Mouse (Mus musculus) heart, postnatal 10 days (tissue): ENCODE measurements around the gene Cnih3. TPM values are rescaled to one million over a fixed set of nuclear protein-coding genes. Genes with fewer than 3 reads are reported as not detected.

Experiments used
- DNase-seq, 2 experiments: peaks; one replicate each; pipeline ENCODE4 v3.0.0; 2021
- intact Hi-C: fragments of 180-260 bp; cut with DNase I; formaldehyde crosslinking; loops from one replicate; pipeline ENCODE4 v1.15.1; 2025
- total RNA-seq, 2 experiments: library from RNA; stranded (reverse); gene quantifications; 2 replicates each; pipeline ENCODE4 v1.2.3; 2021

The Cnih3 gene
- not detected for total RNA-seq

- peak; percentile 50 to 58 for DNase-seq
- intact Hi-C loops: no loop called here
These were observed at the start of gene Cnih3 for GRCm38 (mm10) chr1:181352367-181353199. Gene Cnih3, plus strand, starts transcription at chr1:181352628.

DNA sequence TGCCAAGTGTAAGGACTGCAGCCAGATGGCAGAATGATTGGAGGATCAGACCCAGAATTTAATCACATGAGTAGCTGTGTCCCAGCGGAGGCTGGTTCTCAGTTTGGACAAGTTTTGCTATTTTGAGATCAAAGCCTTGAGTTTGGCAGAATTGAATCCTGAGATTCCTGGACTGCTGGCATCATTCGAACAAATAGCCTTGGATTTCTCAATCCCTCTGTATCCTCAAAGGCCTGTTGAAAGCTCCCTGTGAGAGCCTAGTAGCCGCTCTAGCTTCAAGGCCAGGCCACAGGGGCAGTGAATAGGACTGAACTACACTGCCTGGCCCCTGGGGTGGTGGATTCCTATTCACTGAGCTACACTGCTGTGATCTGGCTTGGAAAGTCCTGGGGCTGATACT is 44.4 kb upstream of the Cnih3 start:
- intact Hi-C loops: no loop called here
- no peak for DNase-seq

- intact Hi-C loops: no loop called here
- DNase-seq: no peak
These were observed 41.7 kb upstream of the Cnih3 start for GRCm38 (mm10) chr1:181310712-181311111.

DNA sequence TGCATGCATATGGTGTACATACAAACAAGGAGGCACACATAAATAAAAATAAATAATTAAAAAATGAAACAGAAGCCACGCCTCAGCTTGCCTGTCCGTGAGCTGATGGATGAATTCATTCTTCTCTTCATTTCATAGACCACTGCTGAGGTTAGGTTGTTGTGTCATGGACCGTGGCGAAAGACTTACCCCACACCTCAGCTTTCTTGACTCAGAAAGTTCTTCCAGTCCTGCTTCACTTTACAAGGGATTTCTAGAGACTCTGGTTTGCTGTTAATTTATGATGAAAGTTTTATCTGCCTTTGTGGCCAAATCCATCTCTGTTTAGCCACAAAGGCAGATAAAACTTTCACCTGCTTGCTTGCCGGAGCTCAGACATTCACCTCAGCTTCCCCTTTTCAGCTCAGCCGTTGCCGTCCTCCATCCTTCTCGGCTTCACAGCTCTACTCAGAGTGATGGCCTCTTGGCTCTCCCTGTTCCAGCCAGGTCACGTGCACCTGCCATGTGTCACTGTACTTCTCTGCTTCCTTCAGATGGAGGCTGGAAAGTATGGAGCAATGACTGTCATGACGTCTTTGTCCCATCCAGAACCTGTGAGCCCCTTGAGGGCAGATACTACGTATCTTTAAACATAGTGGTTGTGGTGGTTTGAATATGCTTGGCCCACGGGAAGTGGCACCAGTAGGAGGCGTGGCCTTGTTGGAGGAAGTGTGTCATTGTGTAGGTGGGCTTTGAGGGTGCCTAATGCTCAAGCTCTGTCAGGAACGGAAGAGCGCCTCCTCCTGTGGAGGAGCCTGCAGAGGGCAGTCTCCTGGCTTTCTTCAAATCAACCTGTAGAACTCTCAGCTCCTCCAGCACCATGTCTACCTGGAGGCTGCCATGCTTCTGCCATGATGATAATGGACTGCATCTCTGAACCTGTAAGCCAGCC is 40.0 kb upstream of the Cnih3 start:
- intact Hi-C loops: no loop called here
- DNase-seq: no peak

GRCm38 (mm10) chr1:181313046-181313415 is 39.4 kb upstream of the Cnih3 start:
- no peak for DNase-seq
- intact Hi-C loops: no loop called here

GRCm38 (mm10) chr1:181314301-181314700 is 38.1 kb upstream of the Cnih3 start:
- no peak for DNase-seq
- intact Hi-C loops: no loop called here

DNA sequence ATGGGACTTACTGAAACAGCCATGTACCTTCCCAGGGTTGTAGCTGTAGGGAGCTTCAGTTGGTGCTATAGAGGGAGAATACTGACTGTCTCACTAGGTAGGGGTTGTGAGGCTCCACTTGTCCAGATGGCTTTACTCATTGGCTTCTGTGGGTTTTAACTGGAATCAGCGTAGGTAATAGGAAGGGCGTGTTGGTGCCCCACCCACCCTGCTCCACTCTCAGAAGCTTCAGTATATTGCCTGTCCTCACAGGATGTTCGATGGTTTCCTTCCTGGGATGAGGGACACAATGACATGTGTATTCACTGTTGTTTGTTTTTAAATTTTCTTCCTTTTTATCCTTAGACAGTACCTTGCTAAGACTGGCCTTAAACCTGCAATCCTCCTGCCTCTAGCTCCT is 37.1 kb upstream of the Cnih3 start:
- no peak for DNase-seq
- intact Hi-C loops: no loop called here

- DNase-seq: no peak
- intact Hi-C loops: no loop called here
These were observed 35.9 kb upstream of the Cnih3 start for GRCm38 (mm10) chr1:181316571-181316970.

- no peak for DNase-seq
- intact Hi-C loops: no loop called here
These were observed 33.0 kb upstream of the Cnih3 start for GRCm38 (mm10) chr1:181319466-181319865.

GRCm38 (mm10) chr1:181321149-181321548 is 31.3 kb upstream of the Cnih3 start:
- intact Hi-C loops: no loop called here

GRCm38 (mm10) chr1:181323134-181323533 is 29.3 kb upstream of the Cnih3 start:
- intact Hi-C loops: no loop called here
- DNase-seq: no peak

More at GRCm38 (mm10) chr1:181321149-181321548, 31.3 kb upstream of the Cnih3 start:
- no peak for DNase-seq

DNA sequence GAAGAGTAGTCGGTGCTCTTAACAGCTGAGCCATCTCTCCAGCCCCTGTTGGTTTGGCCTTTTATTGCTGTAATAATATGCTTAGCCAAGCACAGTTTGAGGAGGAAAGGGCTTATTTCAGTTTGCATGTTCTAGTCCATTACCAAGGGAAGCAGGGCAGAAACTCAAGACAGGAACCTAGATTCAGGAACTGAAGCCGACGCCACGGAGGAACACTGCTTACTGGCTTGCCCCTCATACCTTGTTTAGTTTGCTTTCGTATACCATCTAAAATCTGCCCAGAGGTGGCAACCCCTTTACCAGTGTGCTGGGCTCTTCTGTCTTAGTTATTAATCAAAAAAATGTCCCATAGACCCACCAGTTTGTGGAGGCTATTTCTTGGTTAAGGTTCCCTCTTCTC is 25.3 kb upstream of the Cnih3 start:
- no peak for DNase-seq
- intact Hi-C loops: no loop called here

GRCm38 (mm10) chr1:181327636-181328420 is 24.6 kb upstream of the Cnih3 start:
- DNase-seq: no peak
- intact Hi-C loops: no loop called here

- intact Hi-C loops: no loop called here
- no peak for DNase-seq
These were observed 23.3 kb upstream of the Cnih3 start for GRCm38 (mm10) chr1:181329110-181329509.

- peak; percentile 57 to 60 for DNase-seq
- intact Hi-C loops: no loop called here
These were observed 19.8 kb upstream of the Cnih3 start for GRCm38 (mm10) chr1:181332597-181332996.

- intact Hi-C loops: no loop called here
- no peak for DNase-seq
These were observed 18.0 kb upstream of the Cnih3 start for GRCm38 (mm10) chr1:181334329-181335018.

DNA sequence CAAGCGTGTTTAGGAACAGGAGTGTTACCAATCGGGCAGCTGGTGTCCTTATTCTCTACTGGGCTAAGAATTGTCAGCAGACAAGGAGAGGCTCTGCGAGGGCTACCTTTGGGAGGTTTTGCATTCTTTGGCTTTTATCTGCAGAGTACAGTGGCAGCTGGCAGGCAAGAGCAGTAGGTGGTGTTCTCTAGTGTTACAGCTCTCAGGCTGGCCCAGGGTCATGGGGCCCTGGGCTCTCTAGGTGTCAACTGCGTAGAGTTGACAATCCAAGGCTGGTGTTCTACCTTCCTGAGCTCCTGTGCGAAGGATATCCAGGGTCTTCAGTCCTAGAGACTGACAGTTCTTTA is 17.4 kb upstream of the Cnih3 start:
- no peak for DNase-seq
- intact Hi-C loops: no loop called here

DNA sequence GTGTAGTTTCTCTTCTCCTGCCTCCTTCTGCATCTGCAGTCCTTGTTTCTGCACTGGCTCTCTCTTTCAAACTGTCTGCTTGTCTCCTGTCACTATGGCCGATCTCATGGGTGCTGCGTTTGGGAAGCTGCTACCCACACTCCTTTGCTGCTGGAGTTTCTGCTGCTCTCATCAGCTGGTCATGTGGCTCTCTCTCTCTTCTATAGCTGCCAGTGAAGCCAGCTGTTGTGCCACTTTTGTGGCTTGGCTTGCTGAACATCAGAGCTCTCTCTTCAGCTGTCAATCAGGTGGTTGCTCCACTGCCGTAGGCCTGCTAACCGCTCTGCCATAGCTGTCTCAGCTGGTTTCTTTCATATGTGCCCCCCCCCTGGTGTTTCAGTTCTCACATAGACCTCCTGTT is 17.0 kb upstream of the Cnih3 start:
- intact Hi-C loops: no loop called here

DNA sequence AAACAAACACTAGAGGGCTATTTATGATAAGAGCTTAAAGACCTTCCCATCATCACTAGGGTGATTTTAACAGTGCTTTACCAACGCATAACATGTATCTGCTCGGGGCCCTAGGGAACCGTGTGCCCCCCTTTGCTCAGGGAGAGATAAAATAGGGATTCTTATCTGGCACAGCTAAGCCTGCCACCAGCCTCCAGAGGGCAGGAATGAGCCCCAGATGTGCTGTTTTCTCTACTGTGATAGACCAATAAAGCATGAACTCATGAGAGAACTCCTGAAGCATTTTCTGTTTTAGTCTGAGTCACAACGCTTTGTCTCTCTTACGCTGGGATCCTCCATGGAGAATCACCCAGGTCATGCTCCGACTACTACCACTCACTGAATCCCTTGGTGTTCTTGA is 15.6 kb upstream of the Cnih3 start:
- DNase-seq: no peak
- intact Hi-C loops: no loop called here

More for the DNA sequence above, 17.0 kb upstream of the Cnih3 start:
- no peak for DNase-seq

- no peak for DNase-seq
- intact Hi-C loops: no loop called here
These were observed 13.3 kb upstream of the Cnih3 start for GRCm38 (mm10) chr1:181339106-181339505.
